ENCODE assay signal across 18 mouse cellular contexts in the genomic region with DNA sequence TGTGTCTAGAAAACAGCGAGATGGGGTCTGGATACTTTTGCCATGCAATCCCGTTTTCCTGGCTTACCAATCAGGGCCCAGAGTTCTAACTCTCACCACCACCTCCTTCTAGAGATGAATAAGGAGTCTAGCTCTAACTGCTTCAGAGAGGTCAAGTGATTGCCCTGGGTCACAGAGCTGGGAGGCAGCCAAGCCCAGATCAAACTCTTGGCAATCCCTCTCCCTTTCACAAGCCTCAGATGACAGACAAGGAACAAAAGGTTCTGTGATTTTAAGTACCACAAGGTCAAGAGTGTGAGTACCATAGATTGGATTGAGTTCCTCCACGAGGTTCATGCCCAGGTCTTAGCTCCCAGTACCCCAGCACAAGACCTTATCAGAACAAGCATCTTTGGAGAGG.
"Had no signal": no experiment of that assay in that cellular context is flagged by ENCODE, and none has a peak within 500 bp of the region (broad histone marks: within the 10 kb centered on the region; RNA-seq: fewer than 3 reads in every experiment).

No protein-coding gene starts in this region.

- H3K27ac ChIP-seq: liver, embryonic 13.5 days; liver, embryonic 15.5 days; midbrain, embryonic 10.5 days; midbrain, embryonic 12.5 days; neural tube, embryonic 13.5 days; neural tube, embryonic 15.5 days had no signal

- ATAC-seq: midbrain, embryonic 16.5 days had no signal

- H3K4me2 ChIP-seq: liver, embryonic 13.5 days; liver, embryonic 15.5 days; lung, embryonic 14.5 days; midbrain, embryonic 12.5 days; neural tube, embryonic 13.5 days; neural tube, embryonic 15.5 days had no signal

- DNase-seq: liver, embryonic 13.5 days; lung, embryonic 14.5 days; midbrain, embryonic 14.5 days; retina, postnatal 1 day; right cerebral cortex, adult 18-20 months; right cerebral cortex, postnatal 25 days; right cerebral cortex, postnatal 4 days; spleen, adult 18-20 months; thymus, adult 18-20 months; thymus, postnatal 14 days; thymus, postnatal 36 days had no signal

- H3K36me3 ChIP-seq: liver, embryonic 13.5 days; liver, embryonic 15.5 days; midbrain, embryonic 10.5 days; midbrain, embryonic 12.5 days; neural tube, embryonic 13.5 days; neural tube, embryonic 15.5 days had no signal

- H3K9ac ChIP-seq: liver, embryonic 13.5 days; liver, embryonic 15.5 days; lung, embryonic 14.5 days; midbrain, embryonic 12.5 days; neural tube, embryonic 13.5 days; neural tube, embryonic 15.5 days had no signal

- H3K9me3 ChIP-seq: liver, embryonic 13.5 days; liver, embryonic 15.5 days; midbrain, embryonic 10.5 days; midbrain, embryonic 12.5 days; neural tube, embryonic 13.5 days; neural tube, embryonic 15.5 days had no signal

- H3K4me3 ChIP-seq: liver, embryonic 13.5 days; liver, embryonic 15.5 days; midbrain, embryonic 10.5 days; midbrain, embryonic 12.5 days; myocyte; neural tube, embryonic 13.5 days; neural tube, embryonic 15.5 days had no signal
